Mouse (Mus musculus) cortical plate, adult 2 months (tissue): ENCODE data around the gene Schip1. TPM values are rescaled to one million over a fixed set of nuclear protein-coding genes. Genes with fewer than 3 reads are reported as not detected.

Experiments used
- H3K27ac ChIP-seq: fragments of 200-500 bp; 2 replicates; pipeline ENCODE4 v1.5.1; 2012; ENCODE audit warnings: low read length, control low read depth, inconsistent platforms; ENCODE audit not compliant: insufficient read depth
- H3K4me1 ChIP-seq: fragments of 200-500 bp; 2 replicates; pipeline ENCODE4 v1.6.1; 2011; ENCODE audit warnings: low read length; ENCODE audit not compliant: control insufficient read depth, insufficient read depth
- H3K4me3 ChIP-seq: fragments of 200-500 bp; 2 replicates; pipeline ENCODE4 v1.5.1; 2011; ENCODE audit warnings: mild to moderate bottlenecking, low read length, control low read depth; ENCODE audit not compliant: insufficient read depth
- CTCF ChIP-seq: fragments of 200-500 bp; IDR thresholded peaks from 2 replicates; pipeline ENCODE4 v1.5.1; 2011; ENCODE audit warnings: mild to moderate bottlenecking, control low read depth, low read length; ENCODE audit not compliant: insufficient read depth; ENCODE audit errors: extremely low read depth
- POLR2A ChIP-seq: fragments of 200-500 bp; IDR thresholded peaks from 2 replicates; pipeline ENCODE4 v1.6.1; 2011; ENCODE audit warnings: mild to moderate bottlenecking, low read length, control low read depth; ENCODE audit not compliant: insufficient read depth; ENCODE audit errors: extremely low read depth
- polyA plus RNA-seq: library from polyadenylated mRNA; depleted of rRNA; stranded (reverse); fragments of >200 nt; gene quantifications from 2 replicates; pipeline ENCODE4 v1.2.3, GENCODE M21; 2012; rRNA removed

Gene Schip1
- polyA plus RNA-seq, 1 experiment: 207 TPM

DNA sequence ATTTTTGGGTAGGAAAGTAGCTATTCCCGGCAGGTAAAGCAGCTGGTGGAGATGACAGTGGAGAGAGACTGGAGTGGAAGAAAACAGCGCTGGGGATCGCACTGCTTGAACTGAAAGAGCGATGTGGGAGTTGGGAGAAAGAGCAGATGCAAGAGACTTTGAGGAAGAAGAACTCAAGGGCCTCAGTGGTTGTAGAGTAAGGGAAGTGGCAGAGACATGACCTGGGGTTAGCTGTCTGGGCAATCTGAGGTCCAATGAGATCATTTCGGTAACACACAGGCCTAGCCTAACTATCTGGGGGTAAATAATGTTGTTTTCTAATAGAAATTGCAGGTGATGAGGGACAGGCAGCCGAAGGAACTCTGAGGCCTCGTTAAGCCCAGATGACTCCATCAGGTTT lies 601.8 kb downstream of the Schip1 start:
- Histone ChIP-seq H3K4me1 (no peaks in the 10 kb centered on the region), H3K4me3 (no peak overlapping the region), H3K27ac (no peak overlapping the region)
- TF ChIP-seq CTCF: no peak
- TF ChIP-seq POLR2A: no peak

DNA sequence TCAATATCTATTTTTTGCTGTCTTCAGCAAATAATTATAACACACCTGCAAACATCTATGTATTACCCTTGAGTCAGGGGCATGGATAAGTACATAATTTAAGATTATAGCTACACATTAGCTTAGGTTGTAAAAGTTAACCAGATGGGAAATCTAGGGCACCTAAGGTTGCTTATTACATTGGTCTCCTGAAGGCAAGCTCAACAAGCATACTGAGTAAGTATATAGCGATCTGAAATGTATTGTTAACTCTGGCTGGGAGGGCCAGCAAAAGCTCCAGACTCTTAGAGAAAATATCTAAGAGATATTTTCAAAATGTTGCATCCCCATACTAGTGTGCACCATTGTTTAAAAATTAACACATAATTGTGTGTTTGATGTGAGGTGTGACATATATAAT lies 603.2 kb downstream of the Schip1 start:
- TF ChIP-seq CTCF (no peak), POLR2A (no peak)
- Histone ChIP-seq H3K4me1 (no peaks in the 10 kb centered on the region), H3K4me3 (no peak overlapping the region), H3K27ac (no peak overlapping the region)

- Histone ChIP-seq H3K4me3 (no peak overlapping the region), H3K27ac (no peak overlapping the region), H3K4me1 (no peaks in the 10 kb centered on the region)
- TF ChIP-seq POLR2A (no peak), CTCF (no peak)
These were observed 604.9 kb downstream of the Schip1 start for GRCm38 (mm10) chr3:68669418-68669974.

- no peak for TF ChIP-seq CTCF
- TF ChIP-seq POLR2A: no peak
- peaks cover 5% of the 10 kb centered on the region for H3K4me1 ChIP-seq
- no peak overlapping the region; the same call in 1 of the 2 replicates for H3K27ac ChIP-seq
- no peak overlapping the region for H3K4me3 ChIP-seq
These were observed 610.1 kb downstream of the Schip1 start for GRCm38 (mm10) chr3:68674721-68675120.

- H3K4me3 ChIP-seq: no peak overlapping the region
- peak overlapping the region; percentile 49; the same call in 1 of the 2 replicates for H3K27ac ChIP-seq
- H3K4me1 ChIP-seq: peaks cover 5% of the 10 kb centered on the region
- TF ChIP-seq POLR2A (no peak), CTCF (no peak)
These were observed 610.7 kb downstream of the Schip1 start for GRCm38 (mm10) chr3:68675216-68675835.

Other genes with a start within 250 kb of the Schip1 start
- 0.44 and 0.98 TPM in 2 replicates for gene Iqcj, start 172.6 kb upstream of the Schip1 start, polyA plus RNA-seq
- gene Iqschfp, start 172.6 kb upstream of the Schip1 start, polyA plus RNA-seq: 7.8 and 10.6 TPM in 2 replicates